8 mouse cellular contexts compared by ENCODE assay signal in the genomic region with DNA sequence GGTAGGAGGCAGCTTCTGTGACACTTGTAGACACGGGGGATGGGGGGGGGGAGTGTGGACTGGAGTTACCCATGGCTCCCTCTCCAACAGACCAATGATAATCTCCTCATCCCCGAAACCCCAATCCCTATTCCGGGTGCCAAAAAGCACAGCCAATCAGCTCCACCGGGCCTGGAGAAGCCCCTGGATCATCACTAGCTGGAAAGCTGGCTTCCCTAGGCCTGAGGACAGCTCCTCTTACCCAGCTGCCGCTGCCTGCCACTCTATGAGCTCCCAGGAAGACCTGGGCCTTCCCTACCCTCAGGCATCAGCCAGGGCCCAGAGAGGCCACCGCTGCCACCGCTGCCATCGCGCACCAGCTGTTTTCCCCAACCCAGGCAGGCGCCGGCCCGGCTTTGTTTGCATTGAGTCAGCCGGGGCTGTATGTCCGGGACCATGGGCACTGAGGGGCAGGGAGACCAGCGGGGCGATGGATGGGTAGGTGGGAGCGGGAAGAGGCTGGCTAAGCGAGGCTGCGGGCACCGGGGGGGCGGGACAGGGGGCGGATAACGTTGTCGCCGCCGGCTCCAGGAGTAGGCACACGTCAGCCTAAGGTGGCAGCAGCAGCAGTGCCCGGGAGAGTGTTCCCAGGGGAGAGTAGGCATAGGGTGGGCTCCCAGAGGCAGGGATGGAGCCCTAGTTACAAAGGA. TPM values are rescaled to one million over a fixed set of nuclear protein-coding genes. Genes with fewer than 3 reads are reported as not detected.
DNase-seq lines count a peak whose midpoint lies in the region; TF ChIP-seq lines count a peak whose summit lies in the region.
"Had no signal": no experiment of that assay in that cellular context is flagged by ENCODE, and none has a peak within 500 bp of the region (broad histone marks: within the 10 kb centered on the region; RNA-seq: fewer than 3 reads in every experiment).

No protein-coding gene starts in this region.

- peak; percentile 68 for DNase-seq in retina, postnatal 1 day
- no peak for DNase-seq in retina, embryonic 14.5 days (ENCODE audit: low spot score)
- DNase-seq in cerebellum, adult 2 months, result peak; percentile 71 to 79
- peak; percentile 59 to 62 for DNase-seq in frontal cortex, postnatal 10 days (ENCODE audit: low spot score in 2 of 2)
- peak; percentile 44 to 67 for DNase-seq in left cerebral cortex, adult 9 months (ENCODE audit: low spot score in 2 of 2)
- DNase-seq in neural tube, embryonic 10.5 days (ENCODE audit: extremely low spot score, low spot score), result peak; percentile 37
- DNase-seq in gastrocnemius, adult 8-10 months (ENCODE audit: low spot score in 2 of 2), result no peak

- WGBS in cerebellum, adult 2 months, result 1% methylated on average over 28 of the region's 28 CpGs

- H3K27me3 ChIP-seq in cerebellum, adult 2 months (ENCODE audit: control insufficient read depth, insufficient read depth, low read length), result no peaks in the 10 kb centered on the region

- no peak for TF ChIP-seq CTCF in cerebellum, adult 2 months (IDR thresholded peaks at IDR 0.05; ENCODE audit: borderline replicate concordance, insufficient read depth, low read depth, low read length)

- H3K4me3 ChIP-seq in cerebellum, adult 2 months (replicated peaks; ENCODE audit: insufficient read depth, low read depth, low read length), result peak overlapping the region; percentile 63

- TF ChIP-seq POLR2A in cerebellum, adult 2 months (IDR thresholded peaks at IDR 0.05; ENCODE audit: borderline replicate concordance, insufficient read depth, low read length), result peak; percentile 27; the same call in 1 of the 2 replicates

- H3K4me1 ChIP-seq in cerebellum, adult 2 months (ENCODE audit: control insufficient read depth, insufficient read depth, low read length), result peaks cover 16% of the 10 kb centered on the region

- peak overlapping the region; percentile 82 for H3K27ac ChIP-seq in cerebellum, adult 2 months (ENCODE audit: insufficient read depth, low read length)

RNA-seq across cellular contexts. Expression of gene Hid1, which starts 0.7 kb away (rescaled TPM):
- polyA plus RNA-seq in cerebellum, adult 2 months (2012; rRNA removed), result 105 and 106 TPM in 2 replicates
- total RNA-seq in gastrocnemius, adult 8-10 months (2022), result 1 to 10 TPM in 2 of 4 experiments, under 1 TPM in 2; 0.68 to 2.7 (median 1.2) TPM

RNA-seq across cellular contexts. Expression of gene Cdr2l, which starts 14.9 kb away (rescaled TPM):
- 53.7 and 54.3 TPM in 2 replicates for polyA plus RNA-seq in cerebellum, adult 2 months (2012; rRNA removed)
- total RNA-seq in gastrocnemius, adult 8-10 months (2022), result 1 to 10 TPM in 3 of 4 experiments, under 1 TPM in 1; 0.77 to 1.6 (median 1.1) TPM

RNA-seq across cellular contexts. Expression of gene Otop3, which starts 32.3 kb away (rescaled TPM):
- 0.11 and 0.13 TPM in 2 replicates for polyA plus RNA-seq in cerebellum, adult 2 months (2012; rRNA removed)
- total RNA-seq in gastrocnemius, adult 8-10 months (2022), result not detected
- polyA plus RNA-seq: gonadal fat pad, adult 2 months had no signal

RNA-seq across cellular contexts. Expression of gene Mrpl58, which starts 36.7 kb away (rescaled TPM):
- polyA plus RNA-seq in cerebellum, adult 2 months (2012; rRNA removed), result 157 and 164 TPM in 2 replicates
- 10 to 100 TPM; 79.1 to 92.9 (median 87.4) TPM for total RNA-seq in gastrocnemius, adult 8-10 months (2022)

RNA-seq across cellular contexts. Expression of gene Ush1g, which starts 45.0 kb away (rescaled TPM):
- 1.4 TPM in 2 replicates for polyA plus RNA-seq in cerebellum, adult 2 months (2012; rRNA removed)
- total RNA-seq in gastrocnemius, adult 8-10 months (2022), result under 1 TPM; 0.15 to 0.34 (median 0.24) TPM
- polyA plus RNA-seq: gonadal fat pad, adult 2 months had no signal

Comparison
In these comparisons a context has a peak if more than half of its experiments do, and no peak if none do; other contexts are left out.
1. DNase-seq: peak in retina, postnatal 1 day (single experiment), cerebellum, adult 2 months (2 of 2), frontal cortex, postnatal 10 days (2 of 2), left cerebral cortex, adult 9 months (2 of 2) and neural tube, embryonic 10.5 days (single experiment); none in retina, embryonic 14.5 days (single experiment) and gastrocnemius, adult 8-10 months (0 of 2).